Mouse (Mus musculus): ENCODE data around the gene Kcnj6. TPM values are rescaled to one million over a fixed set of nuclear protein-coding genes. Genes with fewer than 3 reads are reported as not detected.

The Kcnj6 gene
- polyA plus RNA-seq (2016; fragmentation: Nextera tagmentation; extraction: Ambion mirVana), result 0.36 and 0.54 TPM in 2 replicates

DNA sequence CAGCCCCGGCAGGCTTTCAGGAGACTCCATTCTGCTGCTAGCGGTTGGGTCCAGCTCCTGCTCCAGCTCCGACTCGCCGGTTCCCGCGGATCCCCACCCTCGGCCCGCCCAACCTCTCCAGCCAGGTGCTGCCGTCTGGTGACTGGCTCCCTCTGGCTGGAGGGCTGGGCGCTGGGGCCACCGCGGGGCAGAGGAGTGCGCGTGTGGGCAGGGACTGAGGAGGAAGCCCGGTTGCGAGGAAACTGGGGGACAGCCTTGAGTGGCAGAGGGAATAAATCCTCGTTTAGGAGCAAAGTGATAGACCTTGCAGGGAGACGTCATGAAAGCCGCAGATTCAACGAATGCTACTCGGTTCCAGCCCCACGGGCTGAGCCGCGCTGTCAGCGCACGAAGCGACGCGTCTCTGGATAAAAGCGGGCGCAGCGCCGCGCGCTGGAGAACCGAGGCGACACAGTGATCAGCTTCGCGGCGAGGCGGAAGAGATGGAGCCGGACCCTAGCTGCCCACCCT lies at the start of gene Kcnj6:
Kcnj6 (minus strand) TSS at position 362 of the 510 bp plus-strand sequence.
- peak within 1 kb of the TSS; percentile 87 for H3K4me2 ChIP-seq
- H3K9me3 ChIP-seq, result no peaks in the 10 kb centered on the region
- ATAC-seq (ENCODE audit: low FRiP score), result peak; percentile 84
- H3K36me3 ChIP-seq (replicated peaks), result no peaks in the 10 kb centered on the region
- peak within 1 kb of the TSS; percentile 45 for H3K4me3 ChIP-seq (replicated peaks)
- H3K4me1 ChIP-seq, result peaks cover 32% of the 10 kb centered on the region
- WGBS, result under 1% methylated on average over 43 of the region's 43 CpGs
- peak within 1 kb of the TSS; percentile 51 for H3K9ac ChIP-seq
- H3K27ac ChIP-seq, result no peak within 1 kb of the TSS
- peaks cover 47% of the 10 kb centered on the region for H3K27me3 ChIP-seq

DNA sequence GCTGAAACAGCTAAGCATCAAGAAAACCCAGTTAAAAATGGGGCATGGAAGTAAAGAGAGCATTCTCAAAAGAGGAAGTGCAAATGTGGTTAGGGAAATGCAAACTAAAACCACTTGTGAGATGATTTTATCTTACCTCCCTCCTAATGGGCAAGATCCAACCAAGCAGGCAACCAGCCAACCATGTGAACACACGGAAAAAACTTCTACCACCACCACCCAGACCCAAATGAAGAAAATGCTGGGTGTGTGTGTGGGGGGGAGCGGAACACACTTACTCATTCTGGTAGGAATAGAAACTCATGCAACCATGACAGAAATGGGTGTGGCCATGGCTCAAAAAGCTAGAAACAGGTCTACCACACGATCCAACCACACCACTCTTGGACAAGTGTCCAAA lies 12.4 kb upstream of the Kcnj6 start:
- Histone ChIP-seq H3K4me3 (replicated peaks) (no peak overlapping the region), H3K9me3 (no peaks in the 10 kb centered on the region), H3K9ac (no peak overlapping the region), H3K4me1 (no peaks in the 10 kb centered on the region), H3K27me3 (no peaks in the 10 kb centered on the region), H3K4me2 (no peak overlapping the region), H3K27ac (no peak overlapping the region), H3K36me3 (replicated peaks) (no peaks in the 10 kb centered on the region)
- WGBS, result 88% methylated on average over 3 of the region's 3 CpGs
- no peak for ATAC-seq (ENCODE audit: low FRiP score)

- Histone ChIP-seq H3K9ac (no peak overlapping the region), H3K4me2 (no peak overlapping the region), H3K4me1 (peaks cover 3% of the 10 kb centered on the region), H3K36me3 (replicated peaks) (no peaks in the 10 kb centered on the region), H3K27ac (no peak overlapping the region), H3K9me3 (no peaks in the 10 kb centered on the region), H3K27me3 (no peaks in the 10 kb centered on the region), H3K4me3 (replicated peaks) (no peak overlapping the region)
- no peak for ATAC-seq (ENCODE audit: low FRiP score)
- 38% methylated on average over 8 of the region's 8 CpGs for WGBS
Observed at GRCm38 (mm10) chr16:95004599-95004998, 7.1 kb upstream of the Kcnj6 start.

DNA sequence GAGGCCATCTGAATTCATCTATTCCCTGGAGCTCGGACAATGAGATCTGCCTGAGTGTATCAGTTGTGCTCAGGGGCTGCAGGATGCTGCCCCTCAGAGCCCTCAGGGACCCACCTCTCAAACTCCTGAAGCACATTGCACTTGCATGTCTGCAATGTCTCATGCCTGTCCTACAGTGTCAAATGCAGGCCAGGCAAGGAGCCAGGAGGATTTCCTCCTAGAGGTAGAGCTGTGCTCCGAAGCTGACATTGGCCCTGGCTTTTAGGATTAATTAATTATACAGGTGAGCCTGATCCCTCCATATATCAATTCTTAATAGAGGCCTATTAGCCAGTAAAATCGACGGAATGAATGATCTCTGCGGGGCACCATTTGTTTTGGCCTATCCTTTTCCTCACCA lies 2.0 kb upstream of the Kcnj6 start:
- H3K4me1 ChIP-seq, result peaks cover 32% of the 10 kb centered on the region
- no peaks in the 10 kb centered on the region for H3K36me3 ChIP-seq (replicated peaks)
- peaks cover 43% of the 10 kb centered on the region for H3K27me3 ChIP-seq
- no peak for ATAC-seq (ENCODE audit: low FRiP score)
- H3K9ac ChIP-seq, result no peak overlapping the region
- 53% methylated on average over 5 of the region's 5 CpGs for WGBS
- H3K4me2 ChIP-seq, result no peak overlapping the region
- H3K27ac ChIP-seq, result no peak overlapping the region
- H3K4me3 ChIP-seq (replicated peaks), result no peak overlapping the region
- H3K9me3 ChIP-seq, result no peaks in the 10 kb centered on the region

DNA sequence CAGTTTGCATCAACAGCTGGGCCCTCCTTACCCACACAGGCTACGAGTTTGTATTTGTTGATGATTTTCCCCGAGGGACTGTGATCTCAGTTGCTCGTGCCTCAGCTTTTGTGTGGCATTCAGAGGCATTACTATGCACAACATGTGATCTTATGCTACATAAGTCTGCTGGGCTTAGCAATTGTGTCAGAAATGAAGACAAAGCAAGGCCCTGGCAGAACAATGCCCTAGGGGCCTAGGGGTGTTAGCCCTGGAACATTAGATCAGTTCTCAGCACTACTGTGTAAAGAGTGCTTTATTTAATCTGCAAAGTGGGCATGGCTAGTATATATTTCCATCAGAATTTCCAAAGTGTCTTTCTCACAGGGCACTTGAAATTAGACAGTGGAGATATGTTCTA lies 1.5 kb upstream of the Kcnj6 start:
- Histone ChIP-seq H3K27me3 (peaks cover 47% of the 10 kb centered on the region), H3K9me3 (no peaks in the 10 kb centered on the region), H3K9ac (no peak overlapping the region), H3K4me1 (peaks cover 32% of the 10 kb centered on the region), H3K4me2 (no peak overlapping the region), H3K27ac (no peak overlapping the region), H3K36me3 (replicated peaks) (no peaks in the 10 kb centered on the region), H3K4me3 (replicated peaks) (no peak overlapping the region)
- WGBS, result 12% methylated on average over 3 of the region's 3 CpGs
- no peak for ATAC-seq (ENCODE audit: low FRiP score)

GRCm38 (mm10) chr16:94996791-94997281 lies 665 bp downstream of the Kcnj6 start:
- WGBS, result 5% methylated on average over 16 of the region's 16 CpGs
- no peak overlapping the region for H3K27ac ChIP-seq
- H3K4me2 ChIP-seq, result peak overlapping the region; percentile 87
- peak overlapping the region; percentile 51 for H3K9ac ChIP-seq
- peak; percentile 27; the same call in 1 of the 2 replicates for ATAC-seq (ENCODE audit: low FRiP score)
- H3K9me3 ChIP-seq, result no peaks in the 10 kb centered on the region
- H3K4me1 ChIP-seq, result peaks cover 32% of the 10 kb centered on the region
- no peaks in the 10 kb centered on the region for H3K36me3 ChIP-seq (replicated peaks)
- peak overlapping the region; percentile 45 for H3K4me3 ChIP-seq (replicated peaks)
- peaks cover 47% of the 10 kb centered on the region for H3K27me3 ChIP-seq

DNA sequence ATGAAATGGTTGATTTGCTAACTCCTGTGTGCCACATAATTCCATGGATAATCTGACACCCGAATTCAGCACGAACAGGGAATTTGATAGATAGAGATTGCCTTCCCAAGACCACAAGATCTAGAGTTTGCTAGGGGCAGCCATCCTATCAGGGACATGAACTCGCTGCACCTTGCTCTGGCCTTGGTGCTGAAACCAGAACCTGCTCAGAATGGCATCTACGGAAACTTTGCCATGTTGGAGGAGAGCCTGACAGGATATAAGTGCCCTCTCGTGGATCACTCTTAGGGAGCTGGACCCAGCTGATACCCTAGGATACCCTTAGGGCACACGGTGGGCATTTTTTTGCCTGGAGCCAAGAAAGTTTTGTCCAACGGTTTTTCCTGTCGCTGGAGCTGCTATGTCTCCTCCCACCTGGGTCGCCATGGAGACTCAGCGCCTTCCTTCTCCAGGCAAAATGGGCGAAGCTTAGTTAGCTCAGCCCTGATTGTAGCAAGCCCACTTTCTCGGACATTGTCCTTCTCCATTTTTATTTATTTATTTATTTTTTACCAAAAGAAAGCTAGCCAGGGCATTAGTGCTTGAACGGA lies 1.9 kb downstream of the Kcnj6 start:
- H3K4me3 ChIP-seq (replicated peaks), result no peak overlapping the region
- no peak overlapping the region for H3K27ac ChIP-seq
- peaks cover 32% of the 10 kb centered on the region for H3K4me1 ChIP-seq
- peaks cover 47% of the 10 kb centered on the region for H3K27me3 ChIP-seq
- H3K36me3 ChIP-seq (replicated peaks), result no peaks in the 10 kb centered on the region
- no peak overlapping the region for H3K9ac ChIP-seq
- H3K4me2 ChIP-seq, result peak overlapping the region; percentile 13; the same call in 1 of the 2 replicates
- H3K9me3 ChIP-seq, result no peaks in the 10 kb centered on the region
- ATAC-seq (ENCODE audit: low FRiP score), result no peak
- WGBS, result 11% methylated on average over 13 of the region's 13 CpGs

- ATAC-seq (ENCODE audit: low FRiP score), result no peak
- Histone ChIP-seq H3K4me2 (no peak overlapping the region), H3K36me3 (replicated peaks) (no peaks in the 10 kb centered on the region), H3K4me3 (replicated peaks) (no peak overlapping the region), H3K9me3 (no peaks in the 10 kb centered on the region), H3K27ac (no peak overlapping the region), H3K9ac (no peak overlapping the region), H3K27me3 (peaks cover 47% of the 10 kb centered on the region), H3K4me1 (peaks cover 32% of the 10 kb centered on the region)
- WGBS, result 62% methylated on average over 4 of the region's 4 CpGs
Observed at GRCm38 (mm10) chr16:94994924-94995323, 2.6 kb downstream of the Kcnj6 start.

DNA sequence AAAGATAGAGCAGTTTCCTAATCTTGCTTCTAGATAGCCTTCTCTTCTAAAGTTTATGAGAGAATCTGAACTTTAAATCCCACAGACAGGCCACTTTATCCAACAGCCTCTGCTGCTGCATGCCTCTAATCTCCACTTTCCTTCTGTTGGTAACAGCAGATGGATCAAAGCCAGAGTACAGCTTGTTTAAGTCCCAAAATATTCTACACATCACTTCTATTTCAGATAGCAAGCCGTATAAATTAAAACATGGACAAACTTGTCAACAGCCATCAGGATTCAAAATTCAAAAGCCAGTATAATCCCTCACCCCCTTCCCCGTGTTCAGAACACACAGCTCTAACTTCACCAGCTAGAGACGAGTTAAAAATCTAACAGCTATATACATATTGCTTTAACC lies 3.4 kb downstream of the Kcnj6 start:
- Histone ChIP-seq H3K9me3 (no peaks in the 10 kb centered on the region), H3K9ac (no peak overlapping the region), H3K4me3 (replicated peaks) (no peak overlapping the region), H3K27me3 (peaks cover 47% of the 10 kb centered on the region), H3K4me2 (no peak overlapping the region), H3K4me1 (peaks cover 24% of the 10 kb centered on the region), H3K27ac (no peak overlapping the region), H3K36me3 (replicated peaks) (no peaks in the 10 kb centered on the region)
- 71% methylated on average over 3 of the region's 3 CpGs for WGBS
- ATAC-seq (ENCODE audit: low FRiP score), result no peak

GRCm38 (mm10) chr16:94990114-94990513 lies 7.4 kb downstream of the Kcnj6 start:
- Histone ChIP-seq H3K36me3 (replicated peaks) (no peaks in the 10 kb centered on the region), H3K27me3 (peaks cover 9% of the 10 kb centered on the region), H3K9me3 (no peaks in the 10 kb centered on the region), H3K27ac (no peak overlapping the region), H3K4me1 (0 out of 2 replicates have a peak, but pooled peaks cover 3% of the 10 kb centered on the region), H3K9ac (no peak overlapping the region), H3K4me3 (replicated peaks) (no peak overlapping the region), H3K4me2 (no peak overlapping the region)
- no peak for ATAC-seq (ENCODE audit: low FRiP score)
- WGBS, result 88% methylated on average over 2 of the region's 2 CpGs

DNA sequence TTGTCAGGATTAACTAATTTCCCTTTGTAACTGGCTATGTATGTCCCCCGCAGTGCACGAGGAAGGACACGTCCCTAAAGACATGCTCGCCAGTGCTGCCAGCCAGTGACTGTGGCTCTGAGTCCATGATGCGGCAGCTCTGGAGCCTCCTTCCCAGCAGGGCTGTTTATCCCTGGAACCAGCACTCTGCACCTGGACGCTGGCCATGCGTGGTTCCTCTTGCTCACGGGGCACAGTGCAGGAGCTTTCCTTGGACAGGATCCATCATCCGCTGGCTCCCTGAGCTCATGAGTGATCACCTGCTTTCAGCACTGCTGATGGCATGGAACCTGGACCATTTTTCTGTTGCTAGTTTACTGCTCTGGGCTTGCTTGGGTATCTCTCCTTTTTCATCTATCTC lies 10.8 kb downstream of the Kcnj6 start:
- H3K4me3 ChIP-seq (replicated peaks), result no peak overlapping the region
- no peaks in the 10 kb centered on the region for H3K36me3 ChIP-seq (replicated peaks)
- H3K4me2 ChIP-seq, result no peak overlapping the region
- 50% methylated on average over 9 of the region's 9 CpGs for WGBS
- ATAC-seq (ENCODE audit: low FRiP score), result no peak
- H3K9ac ChIP-seq, result no peak overlapping the region
- H3K27me3 ChIP-seq, result no peaks in the 10 kb centered on the region
- no peak overlapping the region for H3K27ac ChIP-seq
- 0 out of 2 replicates have a peak, but pooled peaks cover 3% of the 10 kb centered on the region for H3K4me1 ChIP-seq
- H3K9me3 ChIP-seq, result no peaks in the 10 kb centered on the region

- Histone ChIP-seq H3K4me3 (replicated peaks) (no peak overlapping the region), H3K9ac (no peak overlapping the region), H3K4me2 (no peak overlapping the region), H3K27me3 (no peaks in the 10 kb centered on the region), H3K36me3 (replicated peaks) (no peaks in the 10 kb centered on the region), H3K27ac (no peak overlapping the region), H3K4me1 (peaks cover 8% of the 10 kb centered on the region; the same call in 1 of the 2 replicates), H3K9me3 (no peaks in the 10 kb centered on the region)
- 87% methylated on average over 3 of the region's 3 CpGs for WGBS
- ATAC-seq (ENCODE audit: low FRiP score), result no peak
Observed at GRCm38 (mm10) chr16:94984263-94984662, 13.2 kb downstream of the Kcnj6 start.

DNA sequence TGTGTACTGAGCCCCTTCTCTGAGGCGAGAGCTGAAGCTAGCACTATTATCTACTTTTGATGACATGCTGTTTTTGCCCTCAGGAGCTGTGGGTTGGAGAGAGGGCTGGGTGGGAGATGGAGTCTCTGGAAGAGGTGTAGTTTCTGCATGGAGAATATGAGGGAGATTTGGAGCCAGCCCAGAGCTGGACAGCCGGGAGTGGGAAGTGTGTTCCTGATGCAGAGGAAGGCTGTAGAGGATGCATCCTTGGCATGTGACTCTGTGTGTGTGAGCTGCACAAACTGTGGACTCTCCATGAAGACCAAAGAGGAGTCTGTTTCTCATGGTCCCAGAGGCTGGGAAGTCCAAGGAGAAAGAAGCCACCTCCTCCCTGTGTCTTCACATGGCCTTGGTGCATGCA lies 17.1 kb downstream of the Kcnj6 start:
- Histone ChIP-seq H3K4me3 (replicated peaks) (no peak overlapping the region), H3K36me3 (replicated peaks) (no peaks in the 10 kb centered on the region), H3K4me2 (no peak overlapping the region), H3K27me3 (no peaks in the 10 kb centered on the region), H3K9ac (no peak overlapping the region), H3K27ac (no peak overlapping the region), H3K4me1 (peaks cover 11% of the 10 kb centered on the region), H3K9me3 (no peaks in the 10 kb centered on the region)
- 85% methylated on average over 2 of the region's 2 CpGs for WGBS
- ATAC-seq (ENCODE audit: low FRiP score), result no peak
